Mouse (Mus musculus) adrenal gland, postnatal 14 days (tissue): ENCODE measurements around the gene Eef1g. TPM values are rescaled to one million over a fixed set of nuclear protein-coding genes. Genes with fewer than 3 reads are reported as not detected.
"Not testable (repeated sequence)": the region's sequence is repeated elsewhere in the genome, so short reads cannot be mapped to it uniquely, and the experiment has no call there.

ENCODE experiments used
- DNase-seq: peaks from one replicate; pipeline ENCODE4 v3.0.0; 2021; ENCODE audit warnings: mixed read lengths
- total RNA-seq: library from RNA; stranded (reverse); gene quantifications from 2 replicates; pipeline ENCODE4 v1.2.3, GENCODE M21; 2021

The Eef1g gene
- total RNA-seq, 1 experiment from 2014 or later: 355 TPM

- DNase-seq: peak; percentile 20
Observed at GRCm38 (mm10) chr19:8985891-8986290, 19.1 kb downstream of the Eef1g start.

GRCm38 (mm10) chr19:8987816-8988215, 21.0 kb downstream of the Eef1g start:
- peak; percentile 38 for DNase-seq

GRCm38 (mm10) chr19:8988346-8989065, 21.7 kb downstream of the Eef1g start:
- no peak for DNase-seq

GRCm38 (mm10) chr19:8989066-8989566, 22.3 kb downstream of the Eef1g start, which contains the start of gene Ahnak:
Gene Ahnak, plus strand, starts transcription at chr19:8989284.
- DNase-seq: peak; percentile 89

- DNase-seq: peak; percentile 91
Observed at GRCm38 (mm10) chr19:8989567-8990431, 23.0 kb downstream of the Eef1g start.

- no peak for DNase-seq
Observed at GRCm38 (mm10) chr19:8990432-8991102, 23.7 kb downstream of the Eef1g start.

GRCm38 (mm10) chr19:8991245-8991870, 24.5 kb downstream of the Eef1g start:
- DNase-seq: no peak

GRCm38 (mm10) chr19:8991871-8992735, 25.3 kb downstream of the Eef1g start:
- DNase-seq: peak; percentile 72

GRCm38 (mm10) chr19:8992769-8993624, 26.2 kb downstream of the Eef1g start:
- DNase-seq: peak; percentile 93

GRCm38 (mm10) chr19:8993625-8993912, 26.7 kb downstream of the Eef1g start:
- DNase-seq: no peak

- DNase-seq: no peak
Observed at GRCm38 (mm10) chr19:8994813-8995607, 28.2 kb downstream of the Eef1g start.

GRCm38 (mm10) chr19:8996601-8997000, 29.8 kb downstream of the Eef1g start:
- no peak for DNase-seq

GRCm38 (mm10) chr19:8997546-8997945, 30.7 kb downstream of the Eef1g start:
- peak; percentile 93 for DNase-seq

GRCm38 (mm10) chr19:8998546-8998945, 31.7 kb downstream of the Eef1g start:
- no peak for DNase-seq

- no peak for DNase-seq
Observed at GRCm38 (mm10) chr19:8999223-8999622, 32.4 kb downstream of the Eef1g start.

- DNase-seq: not testable (repeated sequence)
Observed at GRCm38 (mm10) chr19:9006915-9007314, 40.1 kb downstream of the Eef1g start.

- no peak for DNase-seq
Observed at GRCm38 (mm10) chr19:9019298-9019697, 52.5 kb downstream of the Eef1g start.

- peak; percentile 71 for DNase-seq
Observed at GRCm38 (mm10) chr19:9023021-9023778, 56.4 kb downstream of the Eef1g start.
